Mouse (Mus musculus): ENCODE results near the gene Rnf223. TPM values are rescaled to one million over a fixed set of nuclear protein-coding genes. Genes with fewer than 3 reads are reported as not detected.

The Rnf223 gene
- polyA plus RNA-seq, 2 experiments, result 0.13 to 0.27 TPM

GRCm38 (mm10) chr4:156166477-156166876, 36.2 kb downstream of the Rnf223 start:
- Histone ChIP-seq H3K4me2 (ENCODE audit: low read depth) (no peak overlapping the region), H3K9ac (replicated peaks) (no peak overlapping the region)
- WGBS (ENCODE audit: insufficient replicate concordance), result 65% methylated on average over 9 of the region's 9 CpGs

DNA sequence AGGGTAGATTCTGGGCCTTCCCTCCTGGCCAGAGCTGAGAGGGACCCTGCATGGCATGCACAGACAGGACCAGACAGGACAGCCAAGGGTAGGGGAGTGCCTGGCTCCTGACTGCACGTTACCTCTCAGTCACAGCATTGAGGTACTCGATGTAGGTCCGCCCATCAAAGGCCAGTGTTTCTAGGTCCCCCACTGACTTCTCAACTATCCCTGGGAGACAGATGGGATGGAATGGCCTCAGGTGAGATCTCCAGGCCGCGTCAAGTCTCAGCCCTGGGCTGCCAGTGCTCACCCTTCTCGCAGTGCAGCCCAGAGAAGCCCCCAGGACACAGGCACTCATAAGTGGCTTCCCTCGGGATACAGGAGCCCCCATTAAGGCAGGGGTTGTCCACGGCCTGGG, 38.3 kb downstream of the Rnf223 start:
- no peak overlapping the region for H3K27ac ChIP-seq
- no peak overlapping the region for H3K4me3 ChIP-seq (ENCODE audit: insufficient read depth in 1 of 2, low read depth in 2 of 2, low read length in 2 of 2)
- H3K36me3 ChIP-seq (replicated peaks; ENCODE audit: control insufficient read depth, insufficient read depth, low read depth), result no peaks in the 10 kb centered on the region
- H3K9me3 ChIP-seq (ENCODE audit: control insufficient read depth, low read length), result no peaks in the 10 kb centered on the region
- 73% methylated on average over 8 of the region's 8 CpGs for WGBS (ENCODE audit: insufficient replicate concordance)
- no peak overlapping the region for H3K4me2 ChIP-seq (ENCODE audit: low read depth)
- no peak for ATAC-seq (ENCODE audit: insufficient read depth)
- no peak for DNase-seq (ENCODE audit: low read depth in 3 of 3, low spot score in 3 of 3)
- H3K27me3 ChIP-seq (ENCODE audit: control insufficient read depth, insufficient read depth, low read length), result no peaks in the 10 kb centered on the region
- H3K4me1 ChIP-seq (replicated peaks; ENCODE audit: control insufficient read depth in 2 of 2, insufficient read depth in 2 of 2, low read length in 1 of 2), result no peaks in the 10 kb centered on the region
- no peak for TF ChIP-seq CTCF (IDR thresholded peaks at IDR 0.05; ENCODE audit: low read depth)
- no peak for TF ChIP-seq EP300 (IDR thresholded peaks at IDR 0.05; ENCODE audit: low read depth)
- H3K9ac ChIP-seq (replicated peaks), result no peak overlapping the region

More at GRCm38 (mm10) chr4:156166477-156166876, 36.2 kb downstream of the Rnf223 start:
- no peak overlapping the region for H3K27ac ChIP-seq
- no peak for DNase-seq (ENCODE audit: low read depth in 3 of 3, low spot score in 3 of 3)
- H3K4me3 ChIP-seq (ENCODE audit: insufficient read depth in 1 of 2, low read depth in 2 of 2, low read length in 2 of 2), result no peak overlapping the region
- TF ChIP-seq EP300 (IDR thresholded peaks at IDR 0.05; ENCODE audit: low read depth) (no peak), CTCF (IDR thresholded peaks at IDR 0.05; ENCODE audit: low read depth) (peak; percentile 51)
- ATAC-seq (ENCODE audit: insufficient read depth), result no peak
- H3K27me3 ChIP-seq (ENCODE audit: control insufficient read depth, insufficient read depth, low read length), result no peaks in the 10 kb centered on the region
- no peaks in the 10 kb centered on the region for H3K4me1 ChIP-seq (replicated peaks; ENCODE audit: control insufficient read depth in 2 of 2, insufficient read depth in 2 of 2, low read length in 1 of 2)
- H3K36me3 ChIP-seq (replicated peaks; ENCODE audit: control insufficient read depth, insufficient read depth, low read depth), result no peaks in the 10 kb centered on the region
- H3K9me3 ChIP-seq (ENCODE audit: control insufficient read depth, low read length), result no peaks in the 10 kb centered on the region

GRCm38 (mm10) chr4:156169129-156169528, 38.8 kb downstream of the Rnf223 start:
- H3K9me3 ChIP-seq (ENCODE audit: control insufficient read depth, low read length), result no peaks in the 10 kb centered on the region
- no peak overlapping the region for H3K4me2 ChIP-seq (ENCODE audit: low read depth)
- no peaks in the 10 kb centered on the region for H3K27me3 ChIP-seq (ENCODE audit: control insufficient read depth, insufficient read depth, low read length)
- H3K36me3 ChIP-seq (replicated peaks; ENCODE audit: control insufficient read depth, insufficient read depth, low read depth), result no peaks in the 10 kb centered on the region
- no peak overlapping the region for H3K4me3 ChIP-seq (ENCODE audit: insufficient read depth in 1 of 2, low read depth in 2 of 2, low read length in 2 of 2)
- DNase-seq (ENCODE audit: low read depth in 3 of 3, low spot score in 3 of 3) (no peak), ATAC-seq (ENCODE audit: insufficient read depth) (no peak)
- WGBS (ENCODE audit: insufficient replicate concordance), result 83% methylated on average over 10 of the region's 10 CpGs
- no peak overlapping the region for H3K27ac ChIP-seq
- no peak for TF ChIP-seq CTCF (IDR thresholded peaks at IDR 0.05; ENCODE audit: low read depth)
- no peak for TF ChIP-seq EP300 (IDR thresholded peaks at IDR 0.05; ENCODE audit: low read depth)
- no peak overlapping the region for H3K9ac ChIP-seq (replicated peaks)
- H3K4me1 ChIP-seq (replicated peaks; ENCODE audit: control insufficient read depth in 2 of 2, insufficient read depth in 2 of 2, low read length in 1 of 2), result no peaks in the 10 kb centered on the region

- no peak overlapping the region for H3K4me3 ChIP-seq (ENCODE audit: insufficient read depth in 1 of 2, low read depth in 2 of 2, low read length in 2 of 2)
- DNase-seq (ENCODE audit: low read depth in 3 of 3, low spot score in 3 of 3), result no peak
- ATAC-seq (ENCODE audit: insufficient read depth), result no peak
- 81% methylated on average over 11 of the region's 11 CpGs for WGBS (ENCODE audit: insufficient replicate concordance)
- H3K27ac ChIP-seq, result no peak overlapping the region
- H3K4me1 ChIP-seq (replicated peaks; ENCODE audit: control insufficient read depth in 2 of 2, insufficient read depth in 2 of 2, low read length in 1 of 2), result no peaks in the 10 kb centered on the region
- TF ChIP-seq CTCF (IDR thresholded peaks at IDR 0.05; ENCODE audit: low read depth) (no peak), EP300 (IDR thresholded peaks at IDR 0.05; ENCODE audit: low read depth) (no peak)
- H3K9ac ChIP-seq (replicated peaks), result no peak overlapping the region
- no peaks in the 10 kb centered on the region for H3K27me3 ChIP-seq (ENCODE audit: control insufficient read depth, insufficient read depth, low read length)
- no peak overlapping the region for H3K4me2 ChIP-seq (ENCODE audit: low read depth)
- H3K9me3 ChIP-seq (ENCODE audit: control insufficient read depth, low read length), result no peaks in the 10 kb centered on the region
- H3K36me3 ChIP-seq (replicated peaks; ENCODE audit: control insufficient read depth, insufficient read depth, low read depth), result no peaks in the 10 kb centered on the region
Observed at GRCm38 (mm10) chr4:156171828-156172227, 41.5 kb downstream of the Rnf223 start.

DNA sequence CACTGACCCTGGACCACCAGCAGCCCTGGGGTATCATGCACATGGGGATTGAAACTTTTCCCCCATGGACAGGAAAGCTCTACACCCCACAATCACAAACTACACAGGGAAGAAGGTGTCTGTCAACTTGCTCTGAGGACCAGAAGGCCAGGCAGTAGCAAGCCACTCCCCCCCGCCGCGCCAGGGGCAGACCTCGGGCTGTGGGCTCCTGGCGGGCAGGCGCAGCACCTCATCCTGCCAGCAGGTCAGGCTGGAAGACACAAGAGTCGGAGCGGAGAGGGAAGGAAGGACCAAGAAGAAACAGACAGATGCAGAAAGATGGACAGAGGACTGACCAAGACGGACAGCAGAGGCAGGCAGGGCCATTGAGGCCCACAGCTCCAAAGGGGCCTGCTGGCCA, 47.3 kb downstream of the Rnf223 start:
- DNase-seq (ENCODE audit: low read depth in 3 of 3, low spot score in 3 of 3) (no peak), ATAC-seq (ENCODE audit: insufficient read depth) (no peak)
- WGBS (ENCODE audit: insufficient replicate concordance), result 91% methylated on average over 9 of the region's 9 CpGs
- no peak for TF ChIP-seq CTCF (IDR thresholded peaks at IDR 0.05; ENCODE audit: low read depth)
- no peak for TF ChIP-seq EP300 (IDR thresholded peaks at IDR 0.05; ENCODE audit: low read depth)
- no peaks in the 10 kb centered on the region; the same call in 1 of the 2 replicates for H3K36me3 ChIP-seq (replicated peaks; ENCODE audit: control insufficient read depth, insufficient read depth, low read depth)
- no peak overlapping the region for H3K9ac ChIP-seq (replicated peaks)
- no peak overlapping the region for H3K27ac ChIP-seq
- no peak overlapping the region for H3K4me3 ChIP-seq (ENCODE audit: insufficient read depth in 1 of 2, low read depth in 2 of 2, low read length in 2 of 2)
- no peaks in the 10 kb centered on the region for H3K9me3 ChIP-seq (ENCODE audit: control insufficient read depth, low read length)
- no peak overlapping the region for H3K4me2 ChIP-seq (ENCODE audit: low read depth)
- no peaks in the 10 kb centered on the region for H3K27me3 ChIP-seq (ENCODE audit: control insufficient read depth, insufficient read depth, low read length)
- H3K4me1 ChIP-seq (replicated peaks; ENCODE audit: control insufficient read depth in 2 of 2, insufficient read depth in 2 of 2, low read length in 1 of 2), result no peaks in the 10 kb centered on the region

Other genes starting within 250 kb of the Rnf223 start
- 16.8 and 19.4 TPM in 2 replicates for gene Pusl1, start 238.7 kb upstream of the Rnf223 start, polyA plus RNA-seq (2012; rRNA removed)
- gene Pusl1, start 238.7 kb upstream of the Rnf223 start, polyA plus RNA-seq (2014; fragmentation: Nextera tagmentation; extraction: Ambion mirVana), result 12.9 and 14.9 TPM in 2 replicates
- 9.4 and 9.6 TPM in 2 replicates for gene Acap3, start 238.7 kb upstream of the Rnf223 start, polyA plus RNA-seq (2012; rRNA removed)
- gene Acap3, start 238.7 kb upstream of the Rnf223 start, polyA plus RNA-seq (2014; fragmentation: Nextera tagmentation; extraction: Ambion mirVana), result 4.7 and 5.5 TPM in 2 replicates
- gene Ube2j2, start 186.7 kb upstream of the Rnf223 start, polyA plus RNA-seq (2012; rRNA removed), result 19.9 and 36.9 TPM in 2 replicates
- 61.5 and 62.3 TPM in 2 replicates for gene Ube2j2, start 186.7 kb upstream of the Rnf223 start, polyA plus RNA-seq (2014; fragmentation: Nextera tagmentation; extraction: Ambion mirVana)
- 37.4 and 43.2 TPM in 2 replicates for gene C1qtnf12, start 168.2 kb upstream of the Rnf223 start, polyA plus RNA-seq (2012; rRNA removed)
- gene C1qtnf12, start 168.2 kb upstream of the Rnf223 start, polyA plus RNA-seq (2014; fragmentation: Nextera tagmentation; extraction: Ambion mirVana), result 85.1 and 96.2 TPM in 2 replicates
- gene B3galt6, start 137.9 kb upstream of the Rnf223 start, polyA plus RNA-seq (2012; rRNA removed), result 2.8 and 2.9 TPM in 2 replicates
- gene B3galt6, start 137.9 kb upstream of the Rnf223 start, polyA plus RNA-seq (2014; fragmentation: Nextera tagmentation; extraction: Ambion mirVana), result 3.7 TPM in 2 replicates
- 20.1 and 26.8 TPM in 2 replicates for gene Sdf4, start 137.6 kb upstream of the Rnf223 start, polyA plus RNA-seq (2012; rRNA removed)
- 72.1 and 79.4 TPM in 2 replicates for gene Sdf4, start 137.6 kb upstream of the Rnf223 start, polyA plus RNA-seq (2014; fragmentation: Nextera tagmentation; extraction: Ambion mirVana)
- 1.0 and 1.8 TPM in 2 replicates for gene Tnfrsf4, start 116.7 kb upstream of the Rnf223 start, polyA plus RNA-seq (2012; rRNA removed)
- 0.13 TPM in 2 replicates for gene Tnfrsf4, start 116.7 kb upstream of the Rnf223 start, polyA plus RNA-seq (2014; fragmentation: Nextera tagmentation; extraction: Ambion mirVana)
- 0.39 and 0.92 TPM in 2 replicates for gene Tnfrsf18, start 104.3 kb upstream of the Rnf223 start, polyA plus RNA-seq (2012; rRNA removed)
- 0.39 and 0.53 TPM in 2 replicates for gene Tnfrsf18, start 104.3 kb upstream of the Rnf223 start, polyA plus RNA-seq (2014; fragmentation: Nextera tagmentation; extraction: Ambion mirVana)
- 0.42 and 0.71 TPM in 2 replicates for gene Ttll10, start 71.1 kb upstream of the Rnf223 start, polyA plus RNA-seq (2012; rRNA removed)
- 0.28 and 0.38 TPM in 2 replicates for gene Ttll10, start 71.1 kb upstream of the Rnf223 start, polyA plus RNA-seq (2014; fragmentation: Nextera tagmentation; extraction: Ambion mirVana)
- gene 9430015G10Rik, start 20.5 kb upstream of the Rnf223 start, polyA plus RNA-seq (2012; rRNA removed), result 15.6 and 16.4 TPM in 2 replicates
- 8.7 and 10.5 TPM in 2 replicates for gene 9430015G10Rik, start 20.5 kb upstream of the Rnf223 start, polyA plus RNA-seq (2014; fragmentation: Nextera tagmentation; extraction: Ambion mirVana)
- gene Agrn, start 67.0 kb downstream of the Rnf223 start, polyA plus RNA-seq (2012; rRNA removed), result 18.5 TPM in 2 replicates
- 6.7 and 7.2 TPM in 2 replicates for gene Agrn, start 67.0 kb downstream of the Rnf223 start, polyA plus RNA-seq (2014; fragmentation: Nextera tagmentation; extraction: Ambion mirVana)
- gene Isg15, start 70.3 kb downstream of the Rnf223 start, polyA plus RNA-seq (2012; rRNA removed), result 5.8 and 6.1 TPM in 2 replicates
- gene Isg15, start 70.3 kb downstream of the Rnf223 start, polyA plus RNA-seq (2014; fragmentation: Nextera tagmentation; extraction: Ambion mirVana), result 0.90 and 1.3 TPM in 2 replicates
- gene AW011738, start 72.8 kb downstream of the Rnf223 start, polyA plus RNA-seq (2012; rRNA removed), result 0.49 and 0.66 TPM in 2 replicates
- gene AW011738, start 72.8 kb downstream of the Rnf223 start, polyA plus RNA-seq (2014; fragmentation: Nextera tagmentation; extraction: Ambion mirVana), result 0.23 TPM in 1 of 2 replicates, not detected in the other
- 0.03 TPM in 2 replicates for gene Perm1, start 85.4 kb downstream of the Rnf223 start, polyA plus RNA-seq (2012; rRNA removed)
- 0.05 TPM in 1 of 2 replicates, not detected in the other for gene Perm1, start 85.4 kb downstream of the Rnf223 start, polyA plus RNA-seq (2014; fragmentation: Nextera tagmentation; extraction: Ambion mirVana)
- gene Plekhn1, start 104.3 kb downstream of the Rnf223 start, polyA plus RNA-seq (2012; rRNA removed), result 9.9 and 10.8 TPM in 2 replicates
- 2.7 and 5.2 TPM in 2 replicates for gene Plekhn1, start 104.3 kb downstream of the Rnf223 start, polyA plus RNA-seq (2014; fragmentation: Nextera tagmentation; extraction: Ambion mirVana)
- gene Noc2l, start 105.5 kb downstream of the Rnf223 start, polyA plus RNA-seq (2012; rRNA removed), result 62.7 and 68.0 TPM in 2 replicates
- gene Noc2l, start 105.5 kb downstream of the Rnf223 start, polyA plus RNA-seq (2014; fragmentation: Nextera tagmentation; extraction: Ambion mirVana), result 40.2 and 50.7 TPM in 2 replicates
- gene Samd11, start 125.1 kb downstream of the Rnf223 start, polyA plus RNA-seq (2012; rRNA removed), result 56.1 and 56.9 TPM in 2 replicates
- gene Samd11, start 125.1 kb downstream of the Rnf223 start, polyA plus RNA-seq (2014; fragmentation: Nextera tagmentation; extraction: Ambion mirVana), result 21.5 and 24.8 TPM in 2 replicates
- not detected in 2 replicates for gene Vmn2r-ps159, start 200.6 kb downstream of the Rnf223 start, polyA plus RNA-seq (2012; rRNA removed)
- not detected in 2 replicates for gene Vmn2r-ps159, start 200.6 kb downstream of the Rnf223 start, polyA plus RNA-seq (2014; fragmentation: Nextera tagmentation; extraction: Ambion mirVana)